Mouse (Mus musculus): ENCODE results near the gene Dct. TPM values are rescaled to one million over a fixed set of nuclear protein-coding genes. Genes with fewer than 3 reads are reported as not detected.

Dct gene
- polyA plus RNA-seq, 1 experiment, result 0.63 TPM

GRCm38 (mm10) chr14:118013237-118013636 lies 38.8 kb downstream of the Dct start:
- TF ChIP-seq POLR2A (IDR thresholded peaks at IDR 0.05; ENCODE audit: extremely low read depth, insufficient read depth, low read length) (no peak), CTCF (IDR thresholded peaks at IDR 0.05; ENCODE audit: extremely low read depth, insufficient read depth, low read length) (no peak)
- no peak overlapping the region for H3K4me3 ChIP-seq (ENCODE audit: insufficient read depth, low read length)
- no peak overlapping the region for H3K27ac ChIP-seq (ENCODE audit: insufficient read depth, low read length)
- no peaks in the 10 kb centered on the region for H3K4me1 ChIP-seq (ENCODE audit: control insufficient read depth, insufficient read depth, low read length)

- H3K27ac ChIP-seq (ENCODE audit: insufficient read depth, low read length), result no peak overlapping the region
- no peaks in the 10 kb centered on the region for H3K4me1 ChIP-seq (ENCODE audit: control insufficient read depth, insufficient read depth, low read length)
- no peak for TF ChIP-seq CTCF (IDR thresholded peaks at IDR 0.05; ENCODE audit: extremely low read depth, insufficient read depth, low read length)
- TF ChIP-seq POLR2A (IDR thresholded peaks at IDR 0.05; ENCODE audit: extremely low read depth, insufficient read depth, low read length), result no peak
- no peak overlapping the region for H3K4me3 ChIP-seq (ENCODE audit: insufficient read depth, low read length)
These were observed 42.5 kb downstream of the Dct start for GRCm38 (mm10) chr14:118009541-118009940.

- H3K4me3 ChIP-seq (ENCODE audit: insufficient read depth, low read length), result no peak overlapping the region
- TF ChIP-seq CTCF (IDR thresholded peaks at IDR 0.05; ENCODE audit: extremely low read depth, insufficient read depth, low read length), result peak; percentile 67
- TF ChIP-seq POLR2A (IDR thresholded peaks at IDR 0.05; ENCODE audit: extremely low read depth, insufficient read depth, low read length), result no peak
These were observed 46.3 kb downstream of the Dct start for GRCm38 (mm10) chr14:118005697-118006096.

GRCm38 (mm10) chr14:118004434-118004833 lies 47.6 kb downstream of the Dct start:
- H3K4me1 ChIP-seq (ENCODE audit: control insufficient read depth, insufficient read depth, low read length), result no peaks in the 10 kb centered on the region
- TF ChIP-seq CTCF (IDR thresholded peaks at IDR 0.05; ENCODE audit: extremely low read depth, insufficient read depth, low read length), result no peak
- no peak for TF ChIP-seq POLR2A (IDR thresholded peaks at IDR 0.05; ENCODE audit: extremely low read depth, insufficient read depth, low read length)
- no peak overlapping the region for H3K4me3 ChIP-seq (ENCODE audit: insufficient read depth, low read length)
- no peak overlapping the region for H3K27ac ChIP-seq (ENCODE audit: insufficient read depth, low read length)

More at GRCm38 (mm10) chr14:118005697-118006096, 46.3 kb downstream of the Dct start:
- no peak overlapping the region for H3K27ac ChIP-seq (ENCODE audit: insufficient read depth, low read length)
- no peaks in the 10 kb centered on the region for H3K4me1 ChIP-seq (ENCODE audit: control insufficient read depth, insufficient read depth, low read length)

GRCm38 (mm10) chr14:117993845-117994244 lies 58.2 kb downstream of the Dct start:
- no peak overlapping the region for H3K27ac ChIP-seq (ENCODE audit: insufficient read depth, low read length)
- H3K4me1 ChIP-seq (ENCODE audit: control insufficient read depth, insufficient read depth, low read length), result no peaks in the 10 kb centered on the region
- TF ChIP-seq CTCF (IDR thresholded peaks at IDR 0.05; ENCODE audit: extremely low read depth, insufficient read depth, low read length) (no peak), POLR2A (IDR thresholded peaks at IDR 0.05; ENCODE audit: extremely low read depth, insufficient read depth, low read length) (no peak)
- no peak overlapping the region for H3K4me3 ChIP-seq (ENCODE audit: insufficient read depth, low read length)

GRCm38 (mm10) chr14:117992600-117993256 lies 59.3 kb downstream of the Dct start:
- no peaks in the 10 kb centered on the region for H3K4me1 ChIP-seq (ENCODE audit: control insufficient read depth, insufficient read depth, low read length)
- H3K4me3 ChIP-seq (ENCODE audit: insufficient read depth, low read length), result no peak overlapping the region
- H3K27ac ChIP-seq (ENCODE audit: insufficient read depth, low read length), result no peak overlapping the region
- TF ChIP-seq CTCF (IDR thresholded peaks at IDR 0.05; ENCODE audit: extremely low read depth, insufficient read depth, low read length), result no peak
- no peak for TF ChIP-seq POLR2A (IDR thresholded peaks at IDR 0.05; ENCODE audit: extremely low read depth, insufficient read depth, low read length)

- TF ChIP-seq POLR2A (IDR thresholded peaks at IDR 0.05; ENCODE audit: extremely low read depth, insufficient read depth, low read length), result no peak
- H3K4me3 ChIP-seq (ENCODE audit: insufficient read depth, low read length), result no peak overlapping the region
- H3K27ac ChIP-seq (ENCODE audit: insufficient read depth, low read length), result no peak overlapping the region
- no peaks in the 10 kb centered on the region for H3K4me1 ChIP-seq (ENCODE audit: control insufficient read depth, insufficient read depth, low read length)
These were observed 61.8 kb downstream of the Dct start for GRCm38 (mm10) chr14:117990203-117990602.

GRCm38 (mm10) chr14:117988444-117988843 lies 63.6 kb downstream of the Dct start:
- H3K4me1 ChIP-seq (ENCODE audit: control insufficient read depth, insufficient read depth, low read length), result no peaks in the 10 kb centered on the region
- TF ChIP-seq POLR2A (IDR thresholded peaks at IDR 0.05; ENCODE audit: extremely low read depth, insufficient read depth, low read length) (no peak), CTCF (IDR thresholded peaks at IDR 0.05; ENCODE audit: extremely low read depth, insufficient read depth, low read length) (no peak)
- no peak overlapping the region for H3K27ac ChIP-seq (ENCODE audit: insufficient read depth, low read length)
- no peak overlapping the region for H3K4me3 ChIP-seq (ENCODE audit: insufficient read depth, low read length)

- Histone ChIP-seq H3K27ac (ENCODE audit: insufficient read depth, low read length) (no peak overlapping the region), H3K4me1 (ENCODE audit: control insufficient read depth, insufficient read depth, low read length) (no peaks in the 10 kb centered on the region), H3K4me3 (ENCODE audit: insufficient read depth, low read length) (no peak overlapping the region)
- TF ChIP-seq POLR2A (IDR thresholded peaks at IDR 0.05; ENCODE audit: extremely low read depth, insufficient read depth, low read length) (no peak), CTCF (IDR thresholded peaks at IDR 0.05; ENCODE audit: extremely low read depth, insufficient read depth, low read length) (no peak)
These were observed 70.5 kb downstream of the Dct start for GRCm38 (mm10) chr14:117981532-117981931.

GRCm38 (mm10) chr14:117972576-117972975 lies 79.5 kb downstream of the Dct start:
- Histone ChIP-seq H3K4me3 (ENCODE audit: insufficient read depth, low read length) (no peak overlapping the region), H3K27ac (ENCODE audit: insufficient read depth, low read length) (no peak overlapping the region), H3K4me1 (ENCODE audit: control insufficient read depth, insufficient read depth, low read length) (no peaks in the 10 kb centered on the region)
- TF ChIP-seq CTCF (IDR thresholded peaks at IDR 0.05; ENCODE audit: extremely low read depth, insufficient read depth, low read length), result no peak
- TF ChIP-seq POLR2A (IDR thresholded peaks at IDR 0.05; ENCODE audit: extremely low read depth, insufficient read depth, low read length), result no peak

Other genes with a start within 250 kb of the Dct start
- gene Tgds, start 80.5 kb upstream of the Dct start, polyA plus RNA-seq (2012; rRNA removed), result 7.9 and 8.3 TPM in 2 replicates
- 29.7 and 33.0 TPM in 2 replicates for gene Gpr180, start 84.9 kb upstream of the Dct start, polyA plus RNA-seq (2012; rRNA removed)
- 8.5 and 9.6 TPM in 2 replicates for gene Sox21, start 184.8 kb upstream of the Dct start, polyA plus RNA-seq (2012; rRNA removed)
- not detected in 2 replicates for gene Gm9376, start 214.7 kb upstream of the Dct start, polyA plus RNA-seq (2012; rRNA removed)